Mouse (Mus musculus) hindlimb bud, embryonic 11.5 days (tissue): Measurements from ENCODE around the gene Snapc3.
"Not testable (repeated sequence)": the region's sequence is repeated elsewhere in the genome, so short reads cannot be mapped to it uniquely, and the experiment has no call there.

ENCODE experiments used
- DNase-seq: peaks from one replicate; pipeline ENCODE4 v3.0.0-alpha.2; 2012; ENCODE audit warnings: low read depth, low spot score; ENCODE audit errors: extremely low spot score

The Snapc3 gene

GRCm38 (mm10) chr4:83493112-83493511, 75.6 kb downstream of the Snapc3 start:
- DNase-seq, result no peak

- not testable (repeated sequence) for DNase-seq
Observed at GRCm38 (mm10) chr4:83497013-83497412, 79.5 kb downstream of the Snapc3 start.

- no peak for DNase-seq
Observed at GRCm38 (mm10) chr4:83500154-83501036, 82.9 kb downstream of the Snapc3 start.

GRCm38 (mm10) chr4:83501037-83501430, 83.5 kb downstream of the Snapc3 start:
- no peak for DNase-seq

GRCm38 (mm10) chr4:83509600-83509999, 92.1 kb downstream of the Snapc3 start:
- DNase-seq, result no peak

GRCm38 (mm10) chr4:83511083-83511482, 93.6 kb downstream of the Snapc3 start:
- DNase-seq, result no peak

GRCm38 (mm10) chr4:83512217-83512616, 94.7 kb downstream of the Snapc3 start:
- no peak for DNase-seq

GRCm38 (mm10) chr4:83512644-83513043, 95.1 kb downstream of the Snapc3 start:
- DNase-seq, result no peak

- no peak for DNase-seq
Observed at GRCm38 (mm10) chr4:83514183-83514582, 96.7 kb downstream of the Snapc3 start.

GRCm38 (mm10) chr4:83514976-83515669, 97.6 kb downstream of the Snapc3 start:
- DNase-seq, result no peak

- not testable (repeated sequence) for DNase-seq
Observed at GRCm38 (mm10) chr4:83516144-83516543, 98.6 kb downstream of the Snapc3 start.
